Mouse (Mus musculus): ENCODE measurements at regions not wholly inside any gene's neighbourhood (a gene's known extent, or its start where the extent isn't known, plus 50 kb on each side); places are given as distances from the start of the nearest gene placed in this dataset.
"Not testable (repeated sequence)": the region's sequence is repeated elsewhere in the genome, so short reads cannot be mapped to it uniquely, and the experiment has no call there.

DNA sequence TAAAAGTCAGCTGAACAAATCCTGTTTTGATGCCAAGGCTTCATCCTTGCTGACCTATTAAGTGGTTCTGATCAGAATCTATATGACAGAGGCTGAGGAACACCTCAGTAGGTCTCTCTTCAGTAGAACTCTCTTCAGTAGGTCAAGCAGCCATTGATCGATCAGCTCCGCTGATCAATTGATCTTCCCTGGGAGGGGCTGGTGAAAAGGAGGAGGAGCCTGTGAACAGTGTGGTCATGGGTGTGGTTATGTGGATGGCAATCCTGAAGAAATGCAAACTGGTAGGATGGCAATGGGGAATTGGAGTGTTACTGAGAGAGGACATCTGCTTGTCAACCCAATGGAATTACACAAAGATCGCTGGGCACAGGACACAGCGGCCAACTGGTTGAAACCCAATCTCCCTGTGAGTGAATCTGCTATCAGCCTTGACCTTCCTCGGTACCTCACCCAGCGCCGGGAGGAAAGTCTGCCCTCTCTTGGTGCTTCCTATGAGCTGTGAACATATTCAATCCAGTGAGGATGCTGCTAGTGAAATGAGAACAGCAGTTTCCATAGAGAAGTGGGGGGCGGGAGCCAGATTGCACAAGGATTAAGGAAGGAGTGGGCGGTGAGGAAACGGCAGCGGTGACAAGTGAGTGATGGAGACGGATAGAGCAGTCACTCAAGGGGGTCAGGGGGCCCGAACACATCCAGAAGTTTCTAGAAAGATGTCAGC lies 213.9 kb downstream of the 3100002H09Rik start:
- in situ Hi-C loops (cut with MboI; ENCODE audit: unreplicated experiment in 2 of 2) = no loop called here

DNA sequence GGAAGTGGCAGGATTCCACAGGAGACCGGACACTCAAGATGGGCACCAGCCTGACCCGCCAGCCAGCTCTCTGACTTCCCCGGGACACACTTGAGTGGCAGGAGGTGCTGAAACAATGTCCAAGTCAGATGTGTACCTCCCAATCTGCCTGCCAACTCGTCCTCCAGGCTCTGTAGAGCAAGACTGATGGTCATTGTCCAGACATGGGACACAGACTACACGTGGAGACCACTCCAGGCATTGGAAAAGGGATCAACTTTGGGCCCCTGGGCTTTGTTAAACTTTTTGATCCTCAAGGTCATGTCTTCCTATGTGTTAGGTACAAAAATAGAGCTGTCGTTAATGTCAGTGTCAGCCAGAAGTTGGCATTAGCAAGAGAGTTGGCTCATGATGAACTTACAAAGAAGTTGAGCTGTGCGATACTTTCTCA lies 214.6 kb downstream of the 3100002H09Rik start:
- in situ Hi-C loops (cut with MboI; ENCODE audit: unreplicated experiment in 2 of 2) = no loop called here

DNA sequence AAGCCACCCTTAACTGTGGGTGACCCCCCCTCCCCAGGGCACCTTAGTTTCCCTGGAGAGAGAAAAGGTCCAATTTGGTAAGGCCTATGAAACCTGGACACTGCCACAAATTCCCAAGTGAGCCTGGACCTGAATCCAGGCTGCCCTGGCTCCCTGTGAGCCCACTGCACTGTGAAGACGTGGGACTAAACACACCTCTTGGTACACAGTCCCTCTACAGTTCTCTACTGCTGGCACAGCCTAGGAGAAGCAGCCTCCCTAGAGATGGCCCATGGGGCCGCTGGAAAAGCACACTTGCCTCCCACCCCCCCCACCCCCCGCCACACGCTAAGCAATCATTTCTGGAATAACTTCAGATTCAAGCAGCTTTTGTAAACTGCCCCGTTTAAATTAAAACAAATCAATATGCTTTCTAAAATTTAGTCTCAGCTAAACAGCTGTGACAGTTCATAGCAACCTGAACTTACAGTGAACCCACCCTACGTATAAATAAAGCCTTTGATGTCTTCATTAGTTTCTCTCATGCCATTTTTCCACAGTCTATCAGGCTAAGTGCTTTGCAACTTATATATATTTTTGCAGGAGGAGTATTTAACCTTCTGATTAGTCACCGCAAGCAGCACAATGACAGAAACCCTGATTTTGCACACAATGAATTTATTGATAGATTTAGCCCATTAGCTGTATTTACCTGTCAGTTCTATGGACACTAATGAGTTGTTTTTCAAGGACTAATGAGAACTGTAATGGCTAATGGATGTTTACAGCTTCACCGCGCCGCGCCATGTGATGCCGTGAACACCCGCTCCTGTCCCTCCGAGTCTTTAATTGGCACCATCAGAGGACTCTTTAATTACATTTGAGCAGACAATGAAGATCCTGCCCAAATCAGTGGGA lies 215.3 kb downstream of the 3100002H09Rik start:
- in situ Hi-C loops (cut with MboI; ENCODE audit: unreplicated experiment in 2 of 2) = no loop called here

DNA sequence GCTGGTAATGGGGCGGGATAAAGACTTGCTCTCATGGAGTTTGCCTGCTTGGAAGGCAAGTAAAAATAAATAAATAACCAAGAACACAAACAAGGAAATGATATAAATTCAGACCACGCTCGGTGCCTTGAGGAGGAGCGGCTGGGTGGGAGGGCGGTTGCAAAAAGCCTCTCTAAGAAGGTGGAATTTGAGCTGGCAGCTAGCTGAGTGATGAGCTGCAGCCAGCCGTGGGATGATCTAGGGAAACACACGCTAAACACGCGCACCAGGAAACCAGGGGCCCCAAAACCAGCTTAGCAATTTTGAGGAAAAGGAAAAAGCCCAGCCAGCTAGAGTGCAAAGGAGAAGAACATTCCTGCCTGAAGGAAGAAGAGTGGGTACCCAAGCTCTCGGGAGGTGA lies 217.0 kb downstream of the 3100002H09Rik start:
- in situ Hi-C loops (cut with MboI; ENCODE audit: unreplicated experiment in 2 of 2) = no loop called here

DNA sequence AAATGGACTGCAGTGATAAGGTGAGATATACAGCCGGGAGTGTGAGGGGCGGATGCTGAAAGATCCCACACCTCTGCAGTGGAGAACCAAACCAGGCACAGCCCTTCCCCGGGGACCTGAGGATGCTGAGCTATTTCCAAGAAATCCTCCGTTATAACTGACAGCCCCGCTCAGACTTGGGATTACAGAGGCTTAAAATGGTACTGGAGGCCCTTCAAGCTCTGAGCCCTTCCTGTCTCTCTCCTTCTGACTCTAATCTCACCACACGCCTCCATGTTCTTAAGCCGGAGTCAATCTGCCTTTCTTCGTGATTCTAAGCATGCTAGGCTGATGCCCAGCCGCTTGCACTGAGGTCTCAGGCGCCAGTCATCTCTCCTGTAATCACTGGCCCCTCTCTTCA lies 221.5 kb downstream of the 3100002H09Rik start:
- in situ Hi-C loops (cut with MboI; ENCODE audit: unreplicated experiment in 2 of 2) = no loop called here

DNA sequence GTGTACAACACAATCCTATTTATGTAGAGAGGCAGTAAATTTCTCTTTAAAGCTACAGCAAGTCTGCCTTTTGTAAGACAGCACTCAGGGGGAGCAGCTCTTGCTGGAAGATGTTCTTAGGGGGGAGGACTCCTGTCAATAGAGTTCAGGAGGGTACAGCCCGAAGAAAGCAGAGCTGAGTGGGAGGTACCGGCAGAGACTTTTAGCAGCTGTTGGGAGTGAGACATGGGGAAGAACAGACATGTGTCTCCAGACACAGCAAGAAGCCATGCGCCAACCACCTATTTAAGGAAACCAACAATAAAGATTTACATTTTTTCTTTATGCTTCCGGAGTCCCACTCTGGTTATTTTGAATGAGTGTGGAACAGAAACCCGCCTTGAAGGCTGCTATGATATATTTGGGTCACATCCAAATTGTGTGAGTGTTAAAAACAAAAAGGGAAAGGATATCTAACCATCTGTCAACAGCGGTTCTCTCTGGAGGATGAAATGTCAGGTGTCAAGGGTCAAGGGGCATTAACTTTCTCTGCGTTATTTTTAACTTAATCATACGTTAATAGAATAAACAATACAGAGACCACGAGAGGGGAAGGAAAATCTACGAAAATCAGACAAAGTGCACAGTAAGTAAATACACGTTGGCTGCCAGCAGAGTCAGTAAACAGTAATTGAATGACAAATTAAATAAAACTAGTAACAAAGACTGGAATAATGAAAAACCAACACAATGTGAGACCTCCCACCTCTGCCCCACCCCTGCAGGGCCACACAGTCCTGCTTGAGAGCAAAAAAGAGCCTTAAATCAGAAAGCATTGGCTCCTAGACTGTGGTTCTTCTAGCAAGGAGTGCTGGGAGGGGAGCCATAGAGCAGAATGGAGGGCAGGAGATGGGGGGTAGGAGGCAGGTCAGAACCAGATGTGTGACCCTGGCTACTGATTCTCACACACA lies 225.2 kb downstream of the 3100002H09Rik start:
- in situ Hi-C loops (cut with MboI; ENCODE audit: unreplicated experiment in 2 of 2) = no loop called here

DNA sequence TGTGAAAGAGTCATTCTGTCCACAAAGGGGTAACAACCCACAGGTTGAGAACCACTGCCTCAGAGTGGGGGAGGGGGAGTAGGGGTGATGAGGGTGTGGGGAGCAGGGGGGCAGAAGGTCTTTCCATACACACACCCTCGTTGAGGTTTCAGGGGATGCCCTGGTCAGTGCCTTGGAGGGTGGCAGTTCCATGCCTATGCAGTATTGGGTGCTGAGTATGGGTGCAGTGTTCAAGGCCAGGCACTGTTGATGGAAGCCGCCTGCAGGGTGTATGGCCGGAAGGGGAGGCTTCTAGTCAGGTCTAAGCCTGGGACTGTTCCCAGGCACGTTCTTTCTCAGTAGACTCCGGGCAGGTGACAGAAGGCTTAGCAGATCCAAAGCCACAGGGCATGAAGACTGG lies 234.1 kb downstream of the 3100002H09Rik start:
- in situ Hi-C loops (cut with MboI; ENCODE audit: unreplicated experiment in 2 of 2) = no loop called here

DNA sequence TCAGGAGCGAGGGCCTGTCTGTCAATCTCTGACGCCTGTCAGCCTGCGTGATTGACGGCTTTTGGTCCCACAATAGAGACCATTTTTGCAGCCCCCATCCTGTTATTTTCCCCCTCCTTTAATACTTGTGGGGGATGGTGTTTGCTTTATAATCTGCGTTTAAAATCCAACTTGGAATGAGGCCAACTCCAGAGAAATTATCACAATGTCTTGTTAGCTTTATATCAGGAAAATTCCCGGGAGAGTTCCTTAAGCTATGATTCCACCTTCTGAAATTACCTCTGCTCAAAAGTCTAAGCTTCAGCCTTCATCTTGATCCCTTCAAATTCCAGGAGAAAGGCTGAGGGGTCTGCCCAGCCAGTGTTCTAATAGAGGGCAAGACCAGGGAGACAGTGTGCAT lies 235.0 kb downstream of the 3100002H09Rik start:
- in situ Hi-C loops (cut with MboI; ENCODE audit: unreplicated experiment in 2 of 2) = no loop called here

DNA sequence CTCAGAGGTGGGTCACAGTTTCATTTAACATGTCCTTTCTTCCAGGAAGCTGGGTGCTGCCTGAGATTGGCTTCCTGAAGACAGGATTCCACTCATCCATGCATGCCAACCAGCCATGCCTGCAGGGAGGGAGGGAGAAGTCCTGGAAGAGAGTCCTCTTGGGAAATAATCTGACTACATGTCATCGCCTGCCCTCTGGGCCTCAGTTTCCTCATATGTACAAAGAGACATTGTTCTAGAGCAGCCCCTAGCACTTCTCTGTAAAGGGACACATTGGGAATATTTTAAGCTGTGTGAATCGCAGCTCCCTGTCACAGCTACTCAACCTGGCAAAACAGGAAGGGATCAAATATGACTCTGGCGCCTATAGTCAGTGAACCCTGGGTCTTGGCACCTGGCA lies 241.8 kb downstream of the 3100002H09Rik start:
- in situ Hi-C loops (cut with MboI; ENCODE audit: unreplicated experiment in 2 of 2) = no loop called here

DNA sequence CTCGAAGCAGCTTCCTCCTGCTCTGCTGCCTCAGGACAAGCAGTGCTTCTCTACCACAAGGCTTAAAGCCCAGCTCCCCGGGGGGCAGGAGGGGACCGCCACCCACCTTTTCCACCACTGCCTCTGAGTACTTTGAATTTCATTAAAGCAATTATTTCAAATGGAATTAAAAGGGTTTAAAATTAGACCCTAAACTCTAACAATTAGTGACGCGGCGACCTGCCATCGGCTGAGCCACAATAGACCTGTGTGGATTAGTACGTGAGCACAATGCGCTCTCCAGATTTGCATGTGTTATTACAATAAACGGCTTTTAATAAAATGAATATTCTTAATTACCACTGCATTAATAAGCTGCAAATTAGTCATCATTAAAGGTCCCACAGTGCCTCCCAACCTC lies 242.5 kb downstream of the 3100002H09Rik start:
- in situ Hi-C loops (cut with MboI; ENCODE audit: unreplicated experiment in 2 of 2) = no loop called here

DNA sequence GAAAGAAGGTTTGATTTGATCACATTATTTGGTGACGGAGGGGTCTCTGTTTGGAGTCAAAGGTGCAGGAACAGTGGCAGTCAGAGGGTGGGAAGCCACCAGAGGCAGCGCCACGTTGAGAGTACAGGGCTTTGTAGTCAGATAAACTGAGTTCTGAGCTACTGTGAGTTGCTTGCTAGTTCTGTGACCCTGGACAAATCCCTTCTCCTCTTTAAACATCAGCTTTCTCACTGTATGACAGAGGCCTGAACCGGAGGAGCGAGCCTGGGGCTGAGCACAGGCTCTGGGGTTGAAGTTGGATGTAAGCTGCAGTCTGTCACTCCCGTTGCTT lies 250.1 kb downstream of the 3100002H09Rik start:
- in situ Hi-C loops (cut with MboI; ENCODE audit: unreplicated experiment in 2 of 2) = no loop called here

DNA sequence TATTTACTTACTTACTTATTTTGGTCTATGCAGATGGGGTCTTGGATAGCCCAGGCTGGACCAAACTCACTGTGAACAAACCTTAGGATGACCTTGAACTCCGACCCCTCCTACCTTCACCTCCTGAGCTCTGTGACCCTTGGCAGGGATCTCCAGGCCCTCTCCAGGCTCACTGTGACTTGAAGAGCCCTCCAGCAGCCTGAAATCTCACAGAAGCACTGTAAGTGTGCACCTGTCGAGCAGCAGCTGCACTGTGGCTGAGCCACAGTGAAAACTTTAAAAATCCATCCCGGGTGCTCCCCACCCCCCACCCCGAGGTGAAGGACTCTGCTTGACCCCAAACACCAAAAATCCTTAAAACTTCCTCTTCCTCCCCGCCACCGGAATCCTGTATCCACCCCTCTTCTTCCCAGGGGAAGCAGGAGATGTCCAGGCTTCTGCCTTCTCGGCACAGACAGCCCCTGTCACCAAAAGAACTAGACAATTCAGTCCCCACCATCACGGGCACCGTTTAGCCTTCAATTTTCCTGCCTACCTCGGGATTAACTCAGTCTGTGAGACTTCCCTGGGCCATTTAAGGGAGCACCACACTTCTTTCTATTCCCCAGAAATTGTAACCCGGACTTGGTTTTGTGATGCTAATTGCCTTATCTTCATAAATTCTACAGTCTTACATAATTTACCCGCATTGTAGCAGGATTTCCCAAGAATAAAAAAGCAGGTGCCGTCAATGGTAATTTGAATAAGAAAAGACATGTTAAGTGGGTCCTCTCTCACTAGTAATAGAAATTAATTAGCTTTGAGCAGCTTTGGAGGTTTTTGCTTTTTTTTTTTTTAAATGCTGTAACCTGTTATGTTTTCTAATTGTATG lies 250.7 kb downstream of the 3100002H09Rik start:
- in situ Hi-C loops (cut with MboI; ENCODE audit: unreplicated experiment in 2 of 2) = no loop called here

DNA sequence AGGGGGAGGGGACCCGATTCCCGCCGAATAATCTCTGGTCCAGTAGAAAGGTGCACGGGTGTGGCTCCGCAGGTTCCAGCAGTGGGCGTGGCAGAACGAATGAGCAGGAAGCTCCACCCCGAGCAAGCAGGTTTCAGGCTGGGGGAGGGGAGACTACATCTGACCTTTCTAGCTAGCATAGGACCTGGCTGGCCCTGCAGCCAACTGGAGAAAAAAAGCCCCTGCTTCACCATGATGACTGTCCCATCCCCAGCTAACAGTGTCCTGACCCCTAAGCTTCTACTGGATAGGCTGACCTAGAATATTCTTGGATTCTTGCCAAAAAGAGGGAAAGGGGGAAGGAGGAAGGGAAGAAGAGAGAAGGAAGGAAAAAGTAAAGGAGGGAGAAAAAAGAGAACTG lies 252.1 kb downstream of the 3100002H09Rik start:
- in situ Hi-C loops (cut with MboI; ENCODE audit: unreplicated experiment in 2 of 2) = not testable (repeated sequence)

DNA sequence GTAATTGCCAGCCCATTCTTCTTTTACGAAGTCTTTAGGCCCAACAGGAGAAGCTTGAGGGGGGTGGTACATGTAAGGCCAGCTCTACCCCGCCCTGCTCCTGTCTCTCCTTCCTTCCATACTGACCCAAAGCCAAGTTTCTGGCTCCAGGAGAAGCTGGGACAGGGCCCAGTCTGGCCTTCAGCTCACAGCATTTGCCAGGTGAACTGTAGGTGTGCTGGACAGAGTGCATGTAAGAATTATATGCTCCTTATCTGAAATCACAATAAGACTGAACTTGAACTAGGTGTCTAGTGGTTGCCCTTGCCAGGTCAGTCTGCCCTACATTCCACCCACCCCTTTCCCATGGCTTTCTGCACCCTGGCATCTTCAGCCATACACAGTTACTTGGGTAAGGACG lies 260.2 kb downstream of the 3100002H09Rik start:
- in situ Hi-C loops (cut with MboI; ENCODE audit: unreplicated experiment in 2 of 2) = no loop called here

DNA sequence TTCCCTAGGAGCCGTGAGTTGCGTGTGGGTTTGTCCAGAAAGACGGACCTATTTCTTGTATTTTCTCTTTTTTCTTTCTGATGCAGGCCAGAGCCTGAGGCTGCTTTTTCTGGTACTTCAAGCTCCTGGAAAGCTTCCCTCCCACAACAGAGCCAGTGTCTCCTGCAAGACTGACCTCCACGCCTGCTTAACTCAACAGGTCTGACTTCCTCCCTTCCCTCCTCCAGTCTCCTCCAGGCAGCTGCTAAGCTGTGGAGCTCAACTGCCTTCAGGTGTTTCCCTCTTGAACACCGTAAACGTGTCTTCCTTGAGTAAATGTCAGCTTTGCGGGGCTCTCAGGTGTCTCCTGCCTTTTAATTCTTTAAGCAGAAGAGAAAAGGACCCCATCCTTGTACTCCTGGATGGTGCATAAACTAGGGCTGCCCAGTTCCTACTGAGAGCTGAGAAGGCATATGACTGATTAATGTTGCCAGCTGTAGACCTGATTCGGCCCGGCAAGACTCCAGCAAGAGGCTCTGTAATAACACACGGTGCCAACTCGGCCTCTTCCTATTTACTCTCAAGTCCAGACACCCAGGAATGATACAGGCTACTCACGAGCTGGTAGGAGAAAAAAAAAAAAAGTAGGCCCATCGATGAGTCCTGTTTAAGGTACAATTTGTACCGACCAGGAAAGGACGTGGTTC lies 260.9 kb downstream of the 3100002H09Rik start:
- in situ Hi-C loops (cut with MboI; ENCODE audit: unreplicated experiment in 2 of 2) = no loop called here

DNA sequence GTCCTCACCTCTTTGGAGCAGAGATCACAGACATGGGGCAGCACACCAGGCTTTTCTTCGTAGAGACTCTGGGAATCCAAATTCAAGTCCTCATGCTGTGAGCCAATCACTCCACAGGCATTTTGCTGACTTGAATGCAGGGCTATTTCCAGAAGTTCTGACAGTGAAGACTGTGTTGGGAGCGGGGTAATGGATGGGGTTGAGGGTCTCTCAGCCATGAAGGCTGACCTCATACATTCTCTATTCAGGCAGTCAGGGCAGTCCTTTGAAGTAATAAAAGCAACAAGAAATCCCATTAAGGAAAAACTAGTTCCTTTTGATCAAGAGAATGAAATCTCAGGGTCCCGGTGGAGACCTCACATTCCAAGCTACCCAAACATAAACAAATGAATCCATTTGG lies 261.5 kb downstream of the 3100002H09Rik start:
- in situ Hi-C loops (cut with MboI; ENCODE audit: unreplicated experiment in 2 of 2) = no loop called here

DNA sequence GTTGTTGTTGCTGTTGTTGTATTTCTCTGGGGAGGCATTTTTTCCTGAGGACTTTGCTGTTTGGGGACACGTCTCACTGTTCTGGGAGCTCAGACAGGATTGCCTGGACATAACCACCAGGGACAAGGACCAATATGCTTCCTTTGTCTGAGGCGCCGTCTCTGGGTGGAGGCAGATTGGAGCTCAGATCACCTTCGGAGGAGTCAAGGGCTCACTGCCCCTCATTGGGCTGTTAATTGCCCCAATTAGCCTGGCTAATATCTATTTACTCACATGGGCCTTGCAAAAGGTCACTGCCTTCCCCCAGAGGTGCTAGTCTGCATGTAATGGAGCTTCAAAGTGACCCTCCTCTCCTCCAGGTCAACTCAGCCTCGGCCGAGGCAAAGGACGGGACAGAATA lies 270.5 kb downstream of the 3100002H09Rik start:
- in situ Hi-C loops (cut with MboI; ENCODE audit: unreplicated experiment in 2 of 2) = no loop called here

DNA sequence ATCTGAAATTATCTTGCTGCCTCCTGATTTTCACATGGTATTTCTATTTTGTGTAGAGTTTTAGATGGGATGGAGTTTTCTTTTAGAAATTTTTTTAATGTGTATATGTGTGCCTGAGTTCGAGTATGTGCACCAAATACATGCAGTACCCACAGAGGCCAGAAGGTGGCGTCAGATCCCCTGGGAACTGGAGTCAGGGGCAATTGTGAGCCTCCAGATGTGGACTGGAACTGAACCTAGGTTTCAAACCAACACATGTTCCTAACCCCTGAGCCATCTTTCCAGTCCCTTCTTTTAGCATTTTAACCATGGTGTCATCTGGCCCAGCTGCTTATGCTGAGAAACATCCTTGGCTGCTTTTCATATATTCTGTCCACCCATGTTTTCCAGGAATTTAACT lies 274.9 kb downstream of the 3100002H09Rik start:
- in situ Hi-C loops (cut with MboI; ENCODE audit: unreplicated experiment in 2 of 2) = no loop called here

DNA sequence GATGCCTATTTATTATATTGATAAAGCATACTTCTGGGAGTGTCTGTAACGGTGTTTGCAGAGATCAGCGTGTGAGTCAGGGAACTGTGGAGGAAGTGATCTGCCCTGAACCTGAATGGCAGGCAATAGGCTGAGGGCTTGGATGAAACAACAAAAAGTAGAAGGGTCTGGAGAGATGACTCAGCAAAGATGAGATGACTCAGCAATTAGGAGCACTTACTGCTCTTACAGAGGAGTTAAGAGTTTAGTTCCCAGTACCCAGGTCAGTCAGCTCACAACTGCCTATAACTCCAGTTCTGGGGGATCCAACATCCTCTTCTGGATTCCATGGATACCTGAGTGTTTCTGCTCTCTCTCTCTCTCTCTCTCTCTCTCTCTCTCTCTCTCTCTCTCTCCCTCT lies 277.6 kb downstream of the 3100002H09Rik start:
- in situ Hi-C loops (cut with MboI; ENCODE audit: unreplicated experiment in 2 of 2) = no loop called here
